In genomic region chr2:168660344-168660743, GRCm38 (mm10) we compare ENCODE assay signal across 12 mouse cellular contexts. TPM values are rescaled to one million over a fixed set of nuclear protein-coding genes. Genes with fewer than 3 reads are reported as not detected.
DNase-seq lines count a peak whose midpoint lies in the region; TF ChIP-seq lines count a peak whose summit lies in the region.
"Had no signal": no experiment of that assay in that cellular context is flagged by ENCODE, and none has a peak within 500 bp of the region (broad histone marks: within the 10 kb centered on the region; RNA-seq: fewer than 3 reads in every experiment).

No protein-coding gene starts in this region.

- no peak for TF ChIP-seq RAD21 in CH12.LX (IDR thresholded peaks at IDR 0.05; ENCODE audit: low read depth, low read length)

- H3K4me3 ChIP-seq in left cerebral cortex, adult 2 months: no peak overlapping the region
- no peak overlapping the region for H3K4me3 ChIP-seq in CH12.LX (replicated peaks in 1 of 3; ENCODE audit: low read depth in 2 of 3, low read length in 2 of 3, poor library complexity in 1 of 3)
- no peak overlapping the region for H3K4me3 ChIP-seq in cortical plate, adult 2 months (ENCODE audit: insufficient read depth, low read length)
- H3K4me3 ChIP-seq: intestine, embryonic 15.5 days; limb, embryonic 12.5 days; stomach, embryonic 15.5 days had no signal

- 0 out of 4 replicates have a peak, but pooled peaks cover 0 to under 1% of the 10 kb centered on the region in 2 experiments for H3K4me1 ChIP-seq in CH12.LX (ENCODE audit: control insufficient read depth in 1 of 2, insufficient read depth in 2 of 2)
- peaks cover 2% of the 10 kb centered on the region; the same call in 1 of the 2 replicates for H3K4me1 ChIP-seq in cortical plate, adult 2 months (ENCODE audit: control insufficient read depth, insufficient read depth, low read length)
- H3K4me1 ChIP-seq: limb, embryonic 12.5 days; stomach, embryonic 15.5 days had no signal

- no peak overlapping the region for H3K9ac ChIP-seq in CH12.LX (ENCODE audit: insufficient read depth, low read depth)
- H3K9ac ChIP-seq: intestine, embryonic 15.5 days; limb, embryonic 12.5 days; stomach, embryonic 15.5 days had no signal

- TF ChIP-seq CTCF in left cerebral cortex, adult 2 months (IDR thresholded peaks at IDR 0.05): peak; percentile 51
- peak; percentile 25 to 35; a peak in 3 of 4 replicates for TF ChIP-seq CTCF in CH12.LX (conservative IDR thresholded peaks at IDR 0.05 in 1 of 2, IDR thresholded peaks at IDR 0.05 in 1 of 2; ENCODE audit: low read depth in 2 of 2, low read length in 2 of 2)
- peak; percentile 14; the same call in 1 of the 2 replicates for TF ChIP-seq CTCF in cortical plate, adult 2 months (IDR thresholded peaks at IDR 0.05; ENCODE audit: extremely low read depth, insufficient read depth, low read length)

- dilution Hi-C loops in CH12.LX (cut with MboI; ENCODE audit: extremely low pct_ligation_motif_present, extremely low pct_unique_long_range_greater_than_20kb, low sequenced_read_pairs): no loop called here

- H3K79me2 ChIP-seq in CH12.LX (replicated peaks; ENCODE audit: control insufficient read depth, extremely low read depth, insufficient read depth, poor library complexity, severe bottlenecking): no peaks in the 10 kb centered on the region

- H3K27me3 ChIP-seq in CH12.LX (replicated peaks): peaks cover 44% of the 10 kb centered on the region
- H3K27me3 ChIP-seq: intestine, embryonic 15.5 days; limb, embryonic 12.5 days; stomach, embryonic 15.5 days had no signal

- H3K36me3 ChIP-seq in CH12.LX (replicated peaks in 1 of 2; ENCODE audit: control insufficient read depth in 1 of 2, insufficient read depth in 1 of 2, low read length in 1 of 2): peaks cover 0 to 58% of the 10 kb centered on the region in 2 experiments
- H3K36me3 ChIP-seq: intestine, embryonic 15.5 days; stomach, embryonic 15.5 days had no signal

- H3K27ac ChIP-seq in left cerebral cortex, adult 2 months: no peak overlapping the region
- H3K27ac ChIP-seq in CH12.LX (ENCODE audit: insufficient read depth, low read depth): no peak overlapping the region
- H3K27ac ChIP-seq in cortical plate, adult 2 months (ENCODE audit: insufficient read depth, low read length): no peak overlapping the region
- H3K27ac ChIP-seq: intestine, embryonic 15.5 days; limb, embryonic 12.5 days; macrophage; stomach, embryonic 15.5 days had no signal

- in situ Hi-C loops in CH12.LX (cut with MboI; ENCODE audit: low pct_ligation_motif_present, low pct_unique_long_range_greater_than_20kb, low sequenced_read_pairs): no loop called here

- H3K4me2 ChIP-seq in CH12.LX (ENCODE audit: insufficient read depth, low read depth, poor library complexity, severe bottlenecking): no peak overlapping the region
- H3K4me2 ChIP-seq: intestine, embryonic 15.5 days; limb, embryonic 12.5 days; stomach, embryonic 15.5 days had no signal

- intact Hi-C loops in left cerebral cortex, adult 2 months (cut with DNase I): no loop called here

- no peak for TF ChIP-seq EP300 in CH12.LX (IDR thresholded peaks at IDR 0.05; ENCODE audit: low read length)

- no peak for TF ChIP-seq POLR2A in CH12.LX (IDR thresholded peaks at IDR 0.05; ENCODE audit: low read depth, low read length)
- no peak for TF ChIP-seq POLR2A in cortical plate, adult 2 months (IDR thresholded peaks at IDR 0.05; ENCODE audit: extremely low read depth, insufficient read depth, low read length)

- no peak for DNase-seq in left cerebral cortex, adult 2 months (ENCODE audit: extremely low spot score in 1 of 2, low spot score in 2 of 2)
- no peak for DNase-seq in left cerebral cortex, adult 8-10 months (ENCODE audit: low spot score in 2 of 2)
- peak; percentile 49 for DNase-seq in 416B (ENCODE audit: low read depth)
- DNase-seq in CH12.LX (ENCODE audit: extremely low read depth): peak; percentile 24
- DNase-seq in embryo, embryonic 9.5 days (ENCODE audit: extremely low spot score): no peak
- no peak for DNase-seq in cerebellum, postnatal 36 days
- DNase-seq in ovary, adult 18-20 months (ENCODE audit: low spot score): no peak

- no peaks in the 10 kb centered on the region for H3K9me3 ChIP-seq in CH12.LX (replicated peaks; ENCODE audit: low read length)
- H3K9me3 ChIP-seq: intestine, embryonic 15.5 days; limb, embryonic 12.5 days; stomach, embryonic 15.5 days had no signal

TF ChIP-seq in CH12.LX, 34 proteins besides CTCF, POLR2A, EP300 and RAD21:
- no peak for TF ChIP-seq BHLHE40 (IDR thresholded peaks at IDR 0.05; ENCODE audit: low read depth, low read length)
- TF ChIP-seq POLR2AphosphoS2 (IDR thresholded peaks at IDR 0.05; ENCODE audit: low read depth, low read length): no peak
- TF ChIP-seq ZC3H11A (IDR thresholded peaks at IDR 0.05; ENCODE audit: low read depth, low read length): no peak
- TF ChIP-seq MAZ (IDR thresholded peaks at IDR 0.05; ENCODE audit: low read depth, low read length): no peak
- no peak for TF ChIP-seq PAX5 (IDR thresholded peaks at IDR 0.05; ENCODE audit: low read length)
- TF ChIP-seq ZNF384 (IDR thresholded peaks at IDR 0.05; ENCODE audit: low read depth, low read length): no peak
- no peak for TF ChIP-seq JUN (IDR thresholded peaks at IDR 0.05; ENCODE audit: insufficient read depth, low read depth, low read length)
- no peak for TF ChIP-seq E2F4 (IDR thresholded peaks at IDR 0.05; ENCODE audit: insufficient replicate concordance, low read depth, low read length)
- no peak for TF ChIP-seq ETS1 (conservative IDR thresholded peaks at IDR 0.05; ENCODE audit: low read depth, low read length)

RNA-seq across cellular contexts. Expression of gene Nfatc2, which starts 58.9 kb away (rescaled TPM):
- total RNA-seq in left cerebral cortex, adult 2 months (2021): 10 to 100 TPM; 11.2 to 12.1 TPM
- total RNA-seq in left cerebral cortex, adult 8-10 months (2022): 10 to 100 TPM; 15.2 to 16.8 (median 15.6) TPM
- 2.9 and 3.6 TPM in 2 replicates for total RNA-seq in CH12.LX (2012; rRNA removed)
- total RNA-seq in CH12.LX (2014; rRNA removed): 1.3 and 1.8 TPM in 2 replicates
- 3.2 and 4.8 TPM in 2 replicates for polyA plus RNA-seq in CH12.LX (2012; ENCODE audit: insufficient read length, low read depth)
- polyA plus RNA-seq in cortical plate, adult 2 months (2012; rRNA removed): 6.6 and 8.0 TPM in 2 replicates

Comparison
In these comparisons a context has a peak if more than half of its experiments do, and no peak if none do; other contexts are left out.
1. DNase-seq: peak in 416B (single experiment) and CH12.LX (single experiment); none in left cerebral cortex, adult 2 months (0 of 2), left cerebral cortex, adult 8-10 months (0 of 2), embryo, embryonic 9.5 days (single experiment), cerebellum, postnatal 36 days (0 of 2) and ovary, adult 18-20 months (single experiment).
2. Peak in every context shown above with its lines, with median percentiles within 50 percentile points of each other: CTCF ChIP-seq.